Comparison of ENCODE assay signal across 22 mouse cellular contexts in genomic region chr15:79986182-79986581, GRCm38 (mm10). TPM values are rescaled to one million over a fixed set of nuclear protein-coding genes. Genes with fewer than 3 reads are reported as not detected.
DNase-seq lines count a peak whose midpoint lies in the region; ATAC-seq lines count a peak whose summit lies in the region.
"Had no signal": no experiment of that assay in that cellular context is flagged by ENCODE, and none has a peak within 500 bp of the region (broad histone marks: within the 10 kb centered on the region; RNA-seq: fewer than 3 reads in every experiment).

No protein-coding gene starts in this region.

- H3K27ac ChIP-seq in embryonic facial prominence, embryonic 11.5 days (replicated peaks; ENCODE audit: low read depth, low read length) = no peak overlapping the region
- 0 out of 2 replicates have a peak overlapping the region, but pooled peaks have one; percentile 10 for H3K27ac ChIP-seq in stomach, embryonic 14.5 days (ENCODE audit: low read length)
- H3K27ac ChIP-seq: forebrain, embryonic 13.5 days; heart, embryonic 10.5 days; hindbrain, embryonic 12.5 days had no signal

- no peak for ATAC-seq in embryonic facial prominence, embryonic 11.5 days (replicated peaks; ENCODE audit: insufficient number of reproducible peaks, low FRiP score, low TSS enrichment, low read depth)
- ATAC-seq in stomach, embryonic 14.5 days (ENCODE audit: insufficient number of reproducible peaks, insufficient read depth, low FRiP score, low read depth) = no peak
- no peak for ATAC-seq in erythroid progenitor cell, adult 5-6 weeks (replicated peaks; ENCODE audit: low FRiP score, poor library complexity, severe bottlenecking)
- ATAC-seq: activated CD4-positive, CD25-positive, alpha-beta regulatory T cell, adult 4 months; forebrain, embryonic 13.5 days; hindbrain, embryonic 16.5 days had no signal

- no peak overlapping the region for H3K4me3 ChIP-seq in embryonic facial prominence, embryonic 11.5 days (ENCODE audit: low read depth, low read length)
- H3K4me3 ChIP-seq in stomach, embryonic 14.5 days (ENCODE audit: low read depth, low read length) = no peak overlapping the region
- H3K4me3 ChIP-seq: forebrain, embryonic 13.5 days; heart, embryonic 10.5 days; hindbrain, embryonic 12.5 days had no signal

- DNase-seq in ES-CJ7 (ENCODE audit: low read depth, low spot score) (peak; percentile 60), WW6 (ENCODE audit: low read depth, low spot score) (peak; percentile 62), liver (no peak)
- peak; percentile 10 for DNase-seq in embryonic facial prominence, embryonic 11.5 days (ENCODE audit: low spot score)
- no peak for DNase-seq in ovary, postnatal 36 days (ENCODE audit: low spot score)
- DNase-seq in cerebellum, adult 18-20 months = no peak
- DNase-seq: adrenal gland, postnatal 36 days; cerebellum, adult 8-10 months; cerebellum, postnatal 14 days; gastrocnemius, postnatal 10 days; heart, adult 18-20 months; heart, postnatal 10 days; heart, postnatal 4 days; kidney, adult 11 months; kidney, adult 9 months had no signal

- no peak overlapping the region for H3K4me2 ChIP-seq in embryonic facial prominence, embryonic 11.5 days (ENCODE audit: low read depth, low read length)
- H3K4me2 ChIP-seq in stomach, embryonic 14.5 days (replicated peaks; ENCODE audit: low read depth, low read length) = no peak overlapping the region
- H3K4me2 ChIP-seq: forebrain, embryonic 13.5 days; hindbrain, embryonic 12.5 days had no signal

- no peak overlapping the region for H3K9ac ChIP-seq in embryonic facial prominence, embryonic 11.5 days (replicated peaks; ENCODE audit: low read length)
- H3K9ac ChIP-seq in stomach, embryonic 14.5 days (replicated peaks; ENCODE audit: low read depth, low read length) = no peak overlapping the region
- H3K9ac ChIP-seq: forebrain, embryonic 13.5 days had no signal

- H3K9me3 ChIP-seq in embryonic facial prominence, embryonic 11.5 days (replicated peaks; ENCODE audit: control insufficient read depth, low read length) = no peaks in the 10 kb centered on the region
- H3K9me3 ChIP-seq in stomach, embryonic 14.5 days (ENCODE audit: control insufficient read depth, low read depth, low read length) = no peaks in the 10 kb centered on the region
- H3K9me3 ChIP-seq: forebrain, embryonic 13.5 days; heart, embryonic 10.5 days; hindbrain, embryonic 12.5 days had no signal

- WGBS in embryonic facial prominence, embryonic 11.5 days = 73% methylated on average over 8 of the region's 8 CpGs
- WGBS in stomach, embryonic 14.5 days = 58% methylated on average over 8 of the region's 8 CpGs

- no peaks in the 10 kb centered on the region for H3K36me3 ChIP-seq in embryonic facial prominence, embryonic 11.5 days (replicated peaks; ENCODE audit: control insufficient read depth, insufficient read depth, low read depth, low read length)
- H3K36me3 ChIP-seq in stomach, embryonic 14.5 days (ENCODE audit: control insufficient read depth, insufficient read depth, low read length) = no peaks in the 10 kb centered on the region
- H3K36me3 ChIP-seq: heart, embryonic 10.5 days; hindbrain, embryonic 12.5 days had no signal

- no peaks in the 10 kb centered on the region for H3K27me3 ChIP-seq in embryonic facial prominence, embryonic 11.5 days (ENCODE audit: control insufficient read depth, insufficient read depth, low read length)
- H3K27me3 ChIP-seq in stomach, embryonic 14.5 days (ENCODE audit: control insufficient read depth, insufficient read depth, low read length) = no peaks in the 10 kb centered on the region
- H3K27me3 ChIP-seq: forebrain, embryonic 13.5 days; hindbrain, embryonic 12.5 days had no signal

- no peaks in the 10 kb centered on the region for H3K4me1 ChIP-seq in embryonic facial prominence, embryonic 11.5 days (ENCODE audit: control insufficient read depth, insufficient read depth, low read length)
- H3K4me1 ChIP-seq in stomach, embryonic 14.5 days (ENCODE audit: control insufficient read depth, insufficient read depth, low read length) = peaks cover 7% of the 10 kb centered on the region; the same call in 1 of the 2 replicates
- H3K4me1 ChIP-seq: forebrain, embryonic 13.5 days had no signal

RNA-seq across cellular contexts. Expression of gene Cbx7, which starts 15.3 kb away (rescaled TPM):
- 0.75 and 1.3 TPM in 2 replicates for polyA plus RNA-seq in embryonic facial prominence, embryonic 11.5 days (2014; fragmentation: Nextera tagmentation; extraction: Ambion mirVana)
- polyA plus RNA-seq in stomach, embryonic 14.5 days (2014; fragmentation: Nextera tagmentation; extraction: Ambion mirVana) = 5.0 and 5.8 TPM in 2 replicates
- 21.0 and 23.1 TPM in 2 replicates for total RNA-seq in erythroid progenitor cell, adult 5-6 weeks (2015; ENCODE audit: low replicate concordance)
- total RNA-seq in erythroid progenitor cell, adult 5-6 weeks (2017; ENCODE audit: low replicate concordance) = 12.1 and 15.4 TPM in 2 replicates

RNA-seq across cellular contexts. Expression of gene Pdgfb, which starts 28.6 kb away (rescaled TPM):
- polyA plus RNA-seq in embryonic facial prominence, embryonic 11.5 days (2014; fragmentation: Nextera tagmentation; extraction: Ambion mirVana) = 2.5 and 2.8 TPM in 2 replicates
- 5.0 and 6.2 TPM in 2 replicates for polyA plus RNA-seq in stomach, embryonic 14.5 days (2014; fragmentation: Nextera tagmentation; extraction: Ambion mirVana)
- 1.3 TPM in 1 of 2 replicates, not detected in the other for total RNA-seq in erythroid progenitor cell, adult 5-6 weeks (2015; ENCODE audit: low replicate concordance)
- 1.6 TPM in 1 of 2 replicates, not detected in the other for total RNA-seq in erythroid progenitor cell, adult 5-6 weeks (2017; ENCODE audit: low replicate concordance)

Comparison
In these comparisons a context has a peak if more than half of its experiments do, and no peak if none do; other contexts are left out.
1. DNase-seq: peak in ES-CJ7 (single experiment), WW6 (single experiment) and embryonic facial prominence, embryonic 11.5 days (single experiment); none in ovary, postnatal 36 days (single experiment), cerebellum, adult 18-20 months (0 of 2) and liver (single experiment).